ENCODE assay signal across 8 mouse cellular contexts in the genomic region with DNA sequence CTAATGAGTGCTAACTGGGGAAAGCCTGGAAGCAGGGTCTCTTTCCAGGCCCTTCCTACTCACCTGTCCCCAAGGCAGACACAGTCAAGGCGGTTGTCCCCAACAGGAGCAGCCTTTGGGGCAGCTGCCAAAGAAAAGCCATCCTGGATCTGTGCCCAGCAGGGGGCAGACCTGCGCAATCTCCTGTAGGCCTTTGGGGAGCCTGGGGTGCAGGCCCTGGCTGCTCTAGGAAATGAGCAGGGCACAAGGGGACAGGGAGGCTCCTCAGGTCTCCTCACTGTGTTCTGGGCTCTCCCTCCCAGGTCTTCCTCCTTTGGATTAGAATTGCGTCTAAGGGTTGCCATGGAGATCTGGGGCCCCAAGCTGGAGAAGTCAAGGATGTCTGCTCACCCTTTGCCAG. TPM values are rescaled to one million over a fixed set of nuclear protein-coding genes. Genes with fewer than 3 reads are reported as not detected.
A peak's percentile ranks its signal among the peaks of the same experiment; 100 is the strongest.
DNase-seq lines count a peak whose midpoint lies in the region; TF ChIP-seq lines count a peak whose summit lies in the region.
"Had no signal": no experiment of that assay in that cellular context is flagged by ENCODE, and none has a peak within 500 bp of the region (broad histone marks: within the 10 kb centered on the region; RNA-seq: fewer than 3 reads in every experiment).

No protein-coding gene starts in this region.

- no peak for TF ChIP-seq POLR2A in lung, adult 2 months (IDR thresholded peaks at IDR 0.05; ENCODE audit: borderline replicate concordance, extremely low read depth, low read depth, low read length)

- peaks cover 31% of the 10 kb centered on the region for H3K27me3 ChIP-seq in limb, embryonic 10.5 days (ENCODE audit: low read depth, poor library complexity, severe bottlenecking)

- H3K4me3 ChIP-seq in lung, adult 2 months (replicated peaks; ENCODE audit: extremely low read depth, low read depth, low read length) = no peak overlapping the region
- H3K4me3 ChIP-seq in limb, embryonic 10.5 days = no peak overlapping the region
- H3K4me3 ChIP-seq: embryonic facial prominence, embryonic 15.5 days had no signal

- H3K27ac ChIP-seq in limb, embryonic 10.5 days = no peak overlapping the region
- H3K27ac ChIP-seq: embryonic facial prominence, embryonic 15.5 days had no signal

- WGBS in lung, adult 2 months = 59% methylated on average over 3 of the region's 3 CpGs
- WGBS in limb, embryonic 10.5 days = 41% methylated on average over 3 of the region's 3 CpGs

- H3K9me3 ChIP-seq in limb, embryonic 10.5 days (replicated peaks) = no peaks in the 10 kb centered on the region
- H3K9me3 ChIP-seq: embryonic facial prominence, embryonic 15.5 days had no signal

- peak; percentile 17 for DNase-seq in lung, adult 2 months
- no peak for DNase-seq in lung, postnatal 25 days (ENCODE audit: low spot score)
- peak; percentile 76 for DNase-seq in adrenal gland, adult 2 months
- peak; percentile 43 for DNase-seq in limb, embryonic 10.5 days (ENCODE audit: low spot score)
- peak; percentile 71 for DNase-seq in testis, postnatal 10 days (ENCODE audit: low spot score)
- no peak for DNase-seq in cerebellum, adult 11-12 months
- no peak for DNase-seq in layer of hippocampus, adult 9-10 months (ENCODE audit: low spot score)

- no peaks in the 10 kb centered on the region for H3K36me3 ChIP-seq in limb, embryonic 10.5 days
- H3K36me3 ChIP-seq: embryonic facial prominence, embryonic 15.5 days had no signal

- H3K4me1 ChIP-seq in lung, adult 2 months (ENCODE audit: control insufficient read depth, insufficient read depth, low read length) = peaks cover 4% of the 10 kb centered on the region
- peaks cover 10% of the 10 kb centered on the region for H3K4me1 ChIP-seq in limb, embryonic 10.5 days

- 0 out of 2 replicates have a peak, but pooled peaks have one; percentile 6 for TF ChIP-seq CTCF in lung, adult 2 months (IDR thresholded peaks at IDR 0.05; ENCODE audit: insufficient read depth, low read length)

RNA-seq across cellular contexts. Expression of gene Ldlrad2, which starts 7.4 kb away (rescaled TPM):
- polyA plus RNA-seq in lung, adult 2 months (2012; rRNA removed) = not detected in 2 replicates
- total RNA-seq in adrenal gland, adult 2 months (2021) = not detected
- polyA plus RNA-seq in adrenal gland, adult 2 months (2012; rRNA removed) = 0.67 TPM in 1 of 2 replicates, not detected in the other
- not detected in 2 replicates for polyA plus RNA-seq in limb, embryonic 10.5 days (2016; fragmentation: Nextera tagmentation; extraction: Ambion mirVana)

RNA-seq across cellular contexts. Expression of gene Usp48, which starts 11.7 kb away (rescaled TPM):
- polyA plus RNA-seq in lung, adult 2 months (2012; rRNA removed) = 45.3 and 67.5 TPM in 2 replicates
- total RNA-seq in adrenal gland, adult 2 months (2021) = 100 to 1,000 TPM; 100 to 101 TPM
- 52.2 and 58.9 TPM in 2 replicates for polyA plus RNA-seq in adrenal gland, adult 2 months (2012; rRNA removed)
- 76.0 and 80.2 TPM in 2 replicates for polyA plus RNA-seq in limb, embryonic 10.5 days (2016; fragmentation: Nextera tagmentation; extraction: Ambion mirVana)

Comparison
In these comparisons a context has a peak if more than half of its experiments do, and no peak if none do; other contexts are left out.
1. DNase-seq: peak in lung, adult 2 months (single experiment), adrenal gland, adult 2 months (single experiment), limb, embryonic 10.5 days (single experiment) and testis, postnatal 10 days (single experiment); none in lung, postnatal 25 days (single experiment), cerebellum, adult 11-12 months (single experiment) and layer of hippocampus, adult 9-10 months (single experiment).